Mouse (Mus musculus): ENCODE data around the gene Dlx4. TPM values are rescaled to one million over a fixed set of nuclear protein-coding genes. Genes with fewer than 3 reads are reported as not detected.
A peak's percentile ranks its signal among the peaks of the same experiment; 100 is the strongest.

Dlx4 gene
- polyA plus RNA-seq, 1 experiment from 2014 or later, result 0.58 TPM

DNA sequence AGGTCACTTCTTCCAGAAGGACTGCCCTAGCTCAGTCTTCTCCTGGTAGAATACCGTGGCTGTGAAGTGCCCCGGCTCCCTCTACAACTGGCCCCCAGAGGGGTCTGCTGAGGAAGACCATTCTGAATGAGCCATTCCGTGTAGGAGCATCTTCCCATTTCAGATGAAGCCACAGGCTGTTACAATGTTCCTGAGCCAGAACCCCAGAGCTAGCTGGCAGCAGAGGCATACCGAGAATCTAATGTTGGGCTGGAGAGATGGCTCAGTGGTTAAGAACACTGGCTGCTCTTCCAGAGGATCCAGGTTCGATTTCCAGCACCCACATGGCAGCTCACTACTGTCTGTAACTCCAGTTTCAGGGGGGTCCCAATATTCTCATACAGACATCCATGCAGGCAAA lies 6.2 kb downstream of the Dlx4 start:
- H3K4me3 ChIP-seq (replicated peaks), result no peak overlapping the region
- no peak overlapping the region for H3K4me2 ChIP-seq
- H3K36me3 ChIP-seq, result no peaks in the 10 kb centered on the region
- no peaks in the 10 kb centered on the region for H3K9me3 ChIP-seq
- peaks cover 80% of the 10 kb centered on the region for H3K27me3 ChIP-seq (replicated peaks)
- 65% methylated on average over 5 of the region's 5 CpGs for WGBS
- H3K27ac ChIP-seq, result no peak overlapping the region
- no peak for ATAC-seq (ENCODE audit: insufficient read depth, low FRiP score, low read depth)
- peaks cover 9% of the 10 kb centered on the region for H3K4me1 ChIP-seq
- no peak overlapping the region for H3K9ac ChIP-seq

GRCm38 (mm10) chr11:95137281-95137680 lies 8.8 kb downstream of the Dlx4 start:
- no peak overlapping the region for H3K4me3 ChIP-seq (replicated peaks)
- peaks cover 56% of the 10 kb centered on the region for H3K27me3 ChIP-seq (replicated peaks)
- H3K36me3 ChIP-seq, result no peaks in the 10 kb centered on the region
- 23% methylated on average over 6 of the region's 6 CpGs for WGBS
- no peaks in the 10 kb centered on the region for H3K4me1 ChIP-seq
- H3K9me3 ChIP-seq, result no peaks in the 10 kb centered on the region
- H3K4me2 ChIP-seq, result no peak overlapping the region
- no peak overlapping the region for H3K27ac ChIP-seq
- no peak for ATAC-seq (ENCODE audit: insufficient read depth, low FRiP score, low read depth)
- H3K9ac ChIP-seq, result no peak overlapping the region

- Histone ChIP-seq H3K9me3 (no peaks in the 10 kb centered on the region), H3K9ac (no peak overlapping the region), H3K27ac (no peak overlapping the region), H3K4me1 (no peaks in the 10 kb centered on the region), H3K36me3 (no peaks in the 10 kb centered on the region), H3K4me3 (replicated peaks) (no peak overlapping the region), H3K27me3 (replicated peaks) (peaks cover 16% of the 10 kb centered on the region), H3K4me2 (no peak overlapping the region)
- no peak for ATAC-seq (ENCODE audit: insufficient read depth, low FRiP score, low read depth)
- 72% methylated on average over 6 of the region's 6 CpGs for WGBS
Observed at GRCm38 (mm10) chr11:95133321-95133720, 12.7 kb downstream of the Dlx4 start.

DNA sequence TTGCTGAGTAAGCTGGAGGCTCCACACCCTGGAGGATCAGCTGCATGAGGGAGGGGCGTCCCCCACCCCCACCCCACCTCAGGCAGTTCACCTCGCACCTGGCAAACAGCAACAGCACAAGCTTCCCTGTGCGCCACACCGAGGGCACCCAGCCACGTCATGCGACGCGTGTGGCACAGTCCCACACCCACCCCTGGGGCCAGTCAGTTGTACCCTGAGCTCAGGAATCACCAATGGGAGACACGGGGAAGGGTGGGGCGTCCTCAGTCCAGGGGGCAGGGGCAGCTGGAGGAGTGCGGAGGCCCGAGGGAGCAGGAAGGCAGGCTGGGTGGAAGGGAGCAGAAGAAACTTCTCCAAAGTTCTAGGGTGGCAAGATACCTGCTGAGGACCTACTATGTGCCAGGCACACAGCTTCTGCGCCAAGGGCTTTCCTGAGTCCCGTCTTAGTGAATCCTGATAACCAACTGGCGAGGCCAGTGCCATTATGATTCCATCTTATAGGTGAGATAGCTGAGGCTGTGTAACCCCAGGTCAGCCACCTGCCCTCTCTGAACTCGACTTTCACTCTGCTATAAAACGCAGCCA lies 15.3 kb downstream of the Dlx4 start:
- Histone ChIP-seq H3K27ac (no peak overlapping the region; the same call in 1 of the 2 replicates), H3K36me3 (no peaks in the 10 kb centered on the region), H3K9ac (no peak overlapping the region), H3K27me3 (replicated peaks) (no peaks in the 10 kb centered on the region), H3K4me2 (no peak overlapping the region), H3K4me3 (replicated peaks) (no peak overlapping the region), H3K4me1 (peaks cover 8% of the 10 kb centered on the region), H3K9me3 (no peaks in the 10 kb centered on the region)
- ATAC-seq (ENCODE audit: insufficient read depth, low FRiP score, low read depth), result peak; percentile 76
- WGBS, result 60% methylated on average over 17 of the region's 17 CpGs

- no peaks in the 10 kb centered on the region for H3K36me3 ChIP-seq
Observed at GRCm38 (mm10) chr11:95128359-95128758, 17.7 kb downstream of the Dlx4 start.

GRCm38 (mm10) chr11:95126272-95127245 lies 19.5 kb downstream of the Dlx4 start:
- Histone ChIP-seq H3K36me3 (no peaks in the 10 kb centered on the region), H3K27ac (peak overlapping the region; percentile 21; the same call in 1 of the 2 replicates), H3K9me3 (no peaks in the 10 kb centered on the region), H3K4me1 (peaks cover 10% of the 10 kb centered on the region), H3K4me2 (peak overlapping the region; percentile 33), H3K9ac (no peak overlapping the region), H3K27me3 (replicated peaks) (peaks cover 34% of the 10 kb centered on the region), H3K4me3 (replicated peaks) (0 out of 2 replicates have a peak overlapping the region, but pooled peaks have one; percentile 3)
- peak; percentile 45; the same call in 1 of the 2 replicates for ATAC-seq (ENCODE audit: insufficient read depth, low FRiP score, low read depth)
- 4% methylated on average over 19 of the region's 20 CpGs for WGBS

More at GRCm38 (mm10) chr11:95128359-95128758, 17.7 kb downstream of the Dlx4 start:
- no peak for ATAC-seq (ENCODE audit: insufficient read depth, low FRiP score, low read depth)
- Histone ChIP-seq H3K4me1 (peaks cover 8% of the 10 kb centered on the region), H3K27me3 (replicated peaks) (peaks cover 16% of the 10 kb centered on the region), H3K4me3 (replicated peaks) (no peak overlapping the region), H3K4me2 (no peak overlapping the region), H3K9ac (no peak overlapping the region), H3K9me3 (no peaks in the 10 kb centered on the region), H3K27ac (no peak overlapping the region)
- WGBS, result 68% methylated on average over 11 of the region's 11 CpGs

DNA sequence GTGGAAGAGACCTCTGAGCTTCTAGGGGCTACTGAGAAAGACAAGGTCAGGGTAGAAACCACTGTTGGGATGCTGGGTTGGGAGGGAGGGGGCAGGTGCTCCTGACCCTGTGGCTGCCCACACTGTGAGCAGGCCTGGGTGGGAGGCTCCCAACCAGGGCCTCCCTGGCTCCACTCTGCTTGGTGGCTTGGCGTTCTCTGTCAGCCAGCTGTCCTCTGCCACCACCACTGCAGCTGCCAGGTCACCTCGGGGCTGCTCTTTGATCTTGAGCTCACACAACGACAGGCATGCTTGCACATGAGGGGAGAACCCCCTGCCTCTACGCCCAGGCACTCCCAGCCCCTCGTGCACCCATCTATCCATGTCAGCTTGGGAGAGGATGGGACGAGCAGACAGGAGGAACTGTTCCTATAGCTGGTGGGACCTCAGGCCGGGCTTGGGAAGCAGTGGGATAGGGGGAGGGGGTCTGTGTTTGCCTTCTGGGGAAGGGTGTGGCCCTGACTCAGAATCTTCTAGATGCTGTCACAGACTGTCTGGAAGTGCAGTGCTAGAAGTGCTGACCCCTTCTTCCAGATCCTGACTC lies 20.6 kb downstream of the Dlx4 start:
- ATAC-seq (ENCODE audit: insufficient read depth, low FRiP score, low read depth), result no peak
- Histone ChIP-seq H3K27ac (no peak overlapping the region), H3K9ac (no peak overlapping the region), H3K4me1 (peaks cover 19% of the 10 kb centered on the region), H3K27me3 (replicated peaks) (peaks cover 43% of the 10 kb centered on the region), H3K9me3 (no peaks in the 10 kb centered on the region), H3K4me2 (no peak overlapping the region), H3K36me3 (no peaks in the 10 kb centered on the region), H3K4me3 (replicated peaks) (no peak overlapping the region)
- 35% methylated on average over 7 of the region's 7 CpGs for WGBS

DNA sequence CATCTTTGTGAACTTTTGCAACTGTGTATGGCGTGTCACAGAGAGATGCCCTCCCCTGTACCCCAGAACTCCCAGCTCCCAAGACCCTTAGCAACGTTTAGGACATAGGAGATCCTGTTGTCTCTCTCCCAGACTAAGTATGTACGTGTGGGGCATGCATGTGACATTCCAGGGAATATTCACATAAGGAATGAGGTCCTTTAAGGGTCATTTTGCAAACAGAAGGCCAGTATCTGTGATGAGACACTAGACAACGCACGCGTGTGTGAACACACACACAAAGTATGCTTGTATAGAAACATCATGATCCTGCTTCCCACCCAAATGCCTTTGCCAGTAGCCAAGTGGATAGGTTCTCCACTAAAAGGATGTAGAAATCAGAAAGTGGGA lies 24.0 kb downstream of the Dlx4 start:
- H3K9me3 ChIP-seq, result no peaks in the 10 kb centered on the region
- no peaks in the 10 kb centered on the region for H3K36me3 ChIP-seq
- ATAC-seq (ENCODE audit: insufficient read depth, low FRiP score, low read depth), result no peak
- peaks cover 27% of the 10 kb centered on the region for H3K4me1 ChIP-seq
- H3K4me3 ChIP-seq (replicated peaks), result peak overlapping the region; percentile 40
- peaks cover 68% of the 10 kb centered on the region for H3K27me3 ChIP-seq (replicated peaks)
- H3K4me2 ChIP-seq, result peak overlapping the region; percentile 82; the same call in 1 of the 2 replicates
- WGBS, result 55% methylated on average over 6 of the region's 6 CpGs
- no peak overlapping the region for H3K27ac ChIP-seq
- H3K9ac ChIP-seq, result no peak overlapping the region

GRCm38 (mm10) chr11:95121161-95122099 lies 24.6 kb downstream of the Dlx4 start:
- no peaks in the 10 kb centered on the region for H3K9me3 ChIP-seq
- no peak overlapping the region for H3K27ac ChIP-seq
- peak overlapping the region; percentile 40 for H3K4me3 ChIP-seq (replicated peaks)
- peak overlapping the region; percentile 82 for H3K4me2 ChIP-seq
- H3K36me3 ChIP-seq, result no peaks in the 10 kb centered on the region
- H3K27me3 ChIP-seq (replicated peaks), result peaks cover 68% of the 10 kb centered on the region
- 3% methylated on average over 59 of the region's 63 CpGs for WGBS
- no peak overlapping the region for H3K9ac ChIP-seq
- H3K4me1 ChIP-seq, result peaks cover 22% of the 10 kb centered on the region
- no peak for ATAC-seq (ENCODE audit: insufficient read depth, low FRiP score, low read depth)

- Histone ChIP-seq H3K4me2 (peak overlapping the region; percentile 82), H3K4me3 (replicated peaks) (peak overlapping the region; percentile 40), H3K27me3 (replicated peaks) (peaks cover 68% of the 10 kb centered on the region), H3K36me3 (no peaks in the 10 kb centered on the region), H3K9me3 (no peaks in the 10 kb centered on the region), H3K27ac (no peak overlapping the region), H3K4me1 (peaks cover 19% of the 10 kb centered on the region), H3K9ac (no peak overlapping the region)
- ATAC-seq (ENCODE audit: insufficient read depth, low FRiP score, low read depth), result no peak
- WGBS, result 2% methylated on average over 21 of the region's 21 CpGs
Observed at GRCm38 (mm10) chr11:95120633-95121020, 25.4 kb downstream of the Dlx4 start.

DNA sequence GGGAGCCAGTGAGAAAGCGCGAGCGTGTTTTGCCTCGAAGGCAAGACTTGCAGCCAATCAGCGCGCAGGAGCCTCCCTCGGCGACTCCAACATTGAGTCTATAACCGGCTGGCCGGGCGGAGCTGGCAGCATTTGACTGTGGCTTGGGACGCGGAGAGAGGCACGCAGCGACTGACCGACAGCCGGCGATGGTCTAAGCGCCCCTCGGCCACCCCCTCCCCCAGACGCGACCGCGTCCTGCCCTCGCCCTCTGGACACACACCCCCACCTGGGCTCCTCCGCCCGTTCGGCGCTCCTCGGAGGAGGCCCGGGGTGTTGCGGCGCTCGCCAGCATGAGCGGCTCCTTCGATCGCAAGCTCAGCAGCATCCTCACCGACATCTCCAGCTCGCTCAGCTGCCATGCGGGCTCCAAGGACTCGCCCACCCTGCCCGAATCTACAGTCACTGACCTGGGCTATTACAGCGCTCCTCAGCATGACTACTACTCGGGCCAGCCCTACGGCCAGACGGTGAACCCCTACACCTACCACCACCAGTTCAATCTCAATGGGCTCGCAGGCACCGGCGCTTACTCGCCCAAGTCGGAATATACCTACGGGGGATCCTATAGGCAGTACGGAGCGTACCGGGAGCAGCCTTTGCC lies 26.0 kb downstream of the Dlx4 start, which contains the start of gene Dlx3:
TSS of gene Dlx3 (plus strand) at position 130 of the 643 bp plus-strand sequence.
- no peaks in the 10 kb centered on the region for H3K36me3 ChIP-seq
- ATAC-seq (ENCODE audit: insufficient read depth, low FRiP score, low read depth), result no peak; the same call in 1 of the 2 replicates
- H3K27ac ChIP-seq, result no peak within 1 kb of the TSS
- H3K4me1 ChIP-seq, result peaks cover 19% of the 10 kb centered on the region
- 1% methylated on average over 55 of the region's 55 CpGs for WGBS
- H3K27me3 ChIP-seq (replicated peaks), result peaks cover 64% of the 10 kb centered on the region
- peak within 1 kb of the TSS; percentile 82 for H3K4me2 ChIP-seq
- no peaks in the 10 kb centered on the region for H3K9me3 ChIP-seq
- peak within 1 kb of the TSS; percentile 40 for H3K4me3 ChIP-seq (replicated peaks)
- H3K9ac ChIP-seq, result no peak within 1 kb of the TSS
